Mouse (Mus musculus) kidney, adult 9 months (tissue): Measurements from ENCODE around the gene Prmt9.

ENCODE experiments used
- DNase-seq: peaks from one replicate; pipeline ENCODE4 v3.0.0; 2022

Prmt9 gene

GRCm38 (mm10) chr8:77549121-77549706, at the start of gene Prmt9:
TSS of gene Prmt9 (plus strand) at chr8:77549397.
- peak; percentile 95 for DNase-seq

- DNase-seq = no peak
Measured at GRCm38 (mm10) chr8:77500264-77500663, 48.9 kb upstream of the Prmt9 start.

GRCm38 (mm10) chr8:77501131-77501530, 48.1 kb upstream of the Prmt9 start:
- no peak for DNase-seq

GRCm38 (mm10) chr8:77502547-77502946, 46.6 kb upstream of the Prmt9 start:
- DNase-seq = no peak

- no peak for DNase-seq
Measured at GRCm38 (mm10) chr8:77506539-77506938, 42.7 kb upstream of the Prmt9 start.

- DNase-seq = no peak
Measured at GRCm38 (mm10) chr8:77507510-77508035, 41.6 kb upstream of the Prmt9 start.

GRCm38 (mm10) chr8:77509044-77509443, 40.2 kb upstream of the Prmt9 start:
- DNase-seq = no peak

GRCm38 (mm10) chr8:77510426-77510825, 38.8 kb upstream of the Prmt9 start:
- no peak for DNase-seq

GRCm38 (mm10) chr8:77511750-77512493, 37.3 kb upstream of the Prmt9 start:
- DNase-seq = no peak

- DNase-seq = no peak
Measured at GRCm38 (mm10) chr8:77515201-77515600, 34.0 kb upstream of the Prmt9 start.

GRCm38 (mm10) chr8:77515786-77516185, 33.4 kb upstream of the Prmt9 start:
- DNase-seq = no peak

GRCm38 (mm10) chr8:77516845-77517244, 32.4 kb upstream of the Prmt9 start:
- peak; percentile 86 for DNase-seq

DNA sequence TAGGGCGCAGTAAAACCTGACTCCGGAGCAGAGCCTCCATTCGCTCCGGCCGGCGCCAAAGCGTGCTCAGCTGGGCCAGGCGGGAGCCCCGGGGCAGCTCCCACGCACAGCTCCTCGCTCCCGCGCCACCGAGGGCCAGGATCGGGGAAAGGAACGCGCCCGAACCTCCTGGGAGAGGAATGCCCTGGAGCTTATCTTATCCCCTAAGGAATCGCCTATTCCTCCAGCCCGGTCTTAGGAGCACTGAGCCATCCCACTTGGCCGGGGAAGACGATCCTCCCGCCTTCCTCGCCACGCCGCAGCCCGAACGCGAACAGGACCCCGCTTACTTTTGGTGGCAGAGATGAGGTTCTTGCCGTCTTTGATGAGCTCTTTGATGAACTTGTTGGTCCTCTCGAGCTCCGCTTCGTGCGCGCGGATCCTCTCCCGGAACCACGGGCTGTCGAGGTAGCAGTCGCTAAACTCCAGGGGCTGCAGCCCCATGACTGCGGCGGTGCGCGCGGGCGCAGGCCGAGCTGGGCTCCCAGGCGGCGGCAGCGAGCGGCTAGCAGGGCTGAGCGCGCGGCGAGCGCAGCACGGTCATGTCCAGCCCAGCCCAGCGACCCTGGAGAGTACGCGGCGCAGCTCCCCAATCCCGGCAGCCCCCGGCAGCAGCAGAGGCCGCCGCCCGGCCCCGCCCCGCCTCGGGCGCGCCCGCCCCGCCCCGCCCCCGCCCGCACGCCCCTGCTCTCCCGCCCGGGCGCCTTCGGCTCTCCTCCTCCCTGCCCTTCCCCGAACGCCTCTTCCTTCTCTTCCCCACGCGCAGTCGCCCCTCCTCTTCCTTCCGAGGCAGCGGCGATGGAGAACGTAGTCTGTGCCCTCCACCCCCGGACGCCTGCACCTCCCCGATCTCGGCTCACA, 31.6 kb upstream of the Prmt9 start, which contains the start of gene Arhgap10:
TSS of gene Arhgap10 (minus strand) at position 653 of the 900 bp plus-strand sequence.
- DNase-seq = peak; percentile 90

- no peak for DNase-seq
Measured at GRCm38 (mm10) chr8:77518201-77519115, 30.7 kb upstream of the Prmt9 start.

GRCm38 (mm10) chr8:77520601-77521000, 28.6 kb upstream of the Prmt9 start:
- no peak for DNase-seq

DNA sequence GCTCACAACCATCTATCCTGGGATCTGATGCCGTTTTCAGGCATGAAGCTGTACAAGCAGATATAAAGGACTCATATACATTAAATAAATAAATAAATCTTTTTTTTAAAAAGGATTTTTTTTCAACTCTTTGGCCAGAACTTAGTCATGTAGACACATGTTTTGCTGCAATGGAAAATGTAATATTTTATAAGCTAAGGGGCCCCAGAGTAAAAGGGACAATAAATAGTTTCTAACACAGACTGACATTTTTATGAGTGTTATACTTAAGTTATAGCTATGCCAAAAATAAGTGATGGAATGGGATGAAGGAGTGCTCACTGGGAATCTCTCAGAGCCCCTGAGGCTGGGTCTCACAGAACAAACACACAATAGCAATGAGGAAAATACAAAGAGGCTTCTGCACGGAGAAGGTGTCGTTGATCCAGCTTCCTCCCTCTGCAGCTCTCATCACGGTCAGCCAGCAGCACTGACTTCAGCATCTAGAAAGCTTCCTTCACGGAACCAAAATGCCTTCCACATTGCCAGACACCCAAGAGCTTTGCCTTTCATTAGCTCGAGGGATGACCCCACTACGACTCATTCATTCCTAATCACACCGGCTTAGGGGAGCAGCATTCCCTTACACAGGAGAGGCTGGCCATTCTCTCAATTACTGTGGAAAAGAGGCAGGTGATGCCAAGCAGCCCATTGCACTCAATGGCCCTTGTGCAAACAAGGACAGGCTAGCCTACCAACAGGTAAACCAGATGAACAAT, 28.0 kb upstream of the Prmt9 start:
- no peak for DNase-seq

- peak; percentile 30 for DNase-seq
Measured at GRCm38 (mm10) chr8:77522984-77523383, 26.2 kb upstream of the Prmt9 start.

GRCm38 (mm10) chr8:77524018-77524615, 25.1 kb upstream of the Prmt9 start:
- DNase-seq = peak; percentile 93

DNA sequence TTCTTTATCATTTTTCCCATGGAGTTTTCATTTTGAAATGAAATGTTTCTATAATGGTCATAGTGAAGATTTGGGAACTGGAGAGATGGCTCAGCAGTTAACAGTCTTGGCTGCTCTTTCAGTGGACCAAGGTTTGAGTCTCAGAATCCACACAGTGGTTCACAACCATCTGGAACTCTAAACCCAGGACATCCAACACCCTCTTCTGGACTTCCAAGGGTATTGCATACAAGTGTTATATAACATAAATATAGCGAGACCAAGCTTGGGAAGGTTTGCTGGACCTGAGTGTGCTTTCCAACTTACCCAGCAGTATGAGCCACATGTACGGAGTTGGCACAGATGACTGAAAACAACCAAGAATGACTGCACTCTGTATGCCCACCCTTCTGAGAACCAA, 24.3 kb upstream of the Prmt9 start:
- DNase-seq = peak; percentile 63

DNA sequence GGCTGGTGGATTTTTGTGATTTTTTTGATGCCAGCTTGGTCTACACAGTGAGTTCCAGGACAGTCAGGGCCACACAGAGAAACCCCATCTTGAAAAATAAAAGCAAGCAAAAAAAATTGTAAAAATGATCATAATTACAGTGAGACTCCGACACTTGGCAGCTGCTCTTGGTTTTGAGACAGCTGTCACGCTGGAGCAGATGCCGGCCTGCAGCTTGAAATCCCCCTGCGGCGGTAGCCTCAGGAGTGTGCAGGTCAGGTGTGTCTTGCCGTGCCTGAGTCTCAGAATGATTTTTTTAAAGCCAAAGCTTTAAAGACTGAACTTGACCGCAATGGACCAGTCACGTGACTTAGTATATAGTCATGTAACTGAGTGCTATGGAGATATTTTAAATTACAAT, 23.1 kb upstream of the Prmt9 start:
- DNase-seq = no peak
